Mouse (Mus musculus) CH12.LX (cell line): ENCODE results near the gene Mroh8. TPM values are rescaled to one million over a fixed set of nuclear protein-coding genes. Genes with fewer than 3 reads are reported as not detected.

Source experiments
- DNase-seq: peaks from one replicate; pipeline ENCODE4 v3.0.0-alpha.2; 2013; ENCODE audit errors: extremely low read depth
- H3K27ac ChIP-seq: 2 replicates; pipeline ENCODE4 v1.5.1; 2012; ENCODE audit warnings: low read depth, mild to moderate bottlenecking, control low read depth, moderate library complexity; ENCODE audit not compliant: insufficient read depth
- H3K27me3 ChIP-seq: replicated peaks from 2 replicates; pipeline ENCODE3; 2012; ENCODE audit warnings: inconsistent platforms
- H3K36me3 ChIP-seq, 2 experiments: replicated peaks in 1 of 2; 2 replicates each; pipeline versions ENCODE3 to v1.6.1; 2012; ENCODE audit warnings: inconsistent platforms in 1 of 2, low read length in 1 of 2, mild to moderate bottlenecking in 1 of 2, mixed read lengths in 1 of 2, moderate library complexity in 1 of 2; ENCODE audit not compliant: control insufficient read depth in 1 of 2, insufficient read depth in 1 of 2
- H3K4me1 ChIP-seq, 2 experiments: 2 replicates each; pipeline ENCODE4 v1.6.1; 2012; ENCODE audit warnings: inconsistent platforms in 1 of 2, moderate library complexity in 1 of 2; ENCODE audit not compliant: insufficient read depth in 2 of 2, control insufficient read depth in 1 of 2
- H3K4me2 ChIP-seq: 2 replicates; pipeline ENCODE4 v1.6.1; 2012; ENCODE audit warnings: low read depth, mild to moderate bottlenecking, control low read depth; ENCODE audit not compliant: poor library complexity, insufficient read depth, severe bottlenecking
- H3K4me3 ChIP-seq, 3 experiments: fragments of 150-350 bp in 1 of 3; sonication (generic) in 1 of 3; replicated peaks in 1 of 3; 2 replicates each; pipeline versions ENCODE3 to v1.5.1; 2011 to 2012; ENCODE audit warnings: low read depth in 2 of 3, low read length in 2 of 3, mild to moderate bottlenecking in 2 of 3, moderate library complexity in 2 of 3, control low read depth in 1 of 3, improper control_type of control experiment in 1 of 3, inconsistent platforms in 1 of 3, mixed read lengths in 1 of 3; ENCODE audit not compliant: poor library complexity in 1 of 3
- H3K79me2 ChIP-seq: replicated peaks from 2 replicates; pipeline ENCODE4 v1.6.1; 2012; ENCODE audit warnings: mild to moderate bottlenecking, moderate library complexity; ENCODE audit not compliant: control insufficient read depth, poor library complexity, insufficient read depth, severe bottlenecking; ENCODE audit errors: extremely low read depth
- H3K9ac ChIP-seq: 2 replicates; pipeline ENCODE4 v1.6.1; 2012; ENCODE audit warnings: low read depth, mild to moderate bottlenecking, control low read depth, moderate library complexity; ENCODE audit not compliant: insufficient read depth
- H3K9me3 ChIP-seq: replicated peaks from 2 replicates; pipeline ENCODE3; 2012; ENCODE audit warnings: low read length, inconsistent platforms, mixed read lengths
- BHLHE40 ChIP-seq: IDR thresholded peaks from 2 replicates; pipeline ENCODE4 v1.6.1; 2011; ENCODE audit warnings: mild to moderate bottlenecking, low read depth, low read length, improper control_type of control experiment
- CTCF ChIP-seq, 2 experiments: IDR thresholded peaks in 1 of 2; conservative IDR thresholded peaks in 1 of 2; 2 replicates each; pipeline ENCODE4 v1.5.1; 2011 to 2012; ENCODE audit warnings: low read depth in 2 of 2, low read length in 2 of 2, improper control_type of control experiment in 1 of 2, inconsistent platforms in 1 of 2, mild to moderate bottlenecking in 1 of 2, moderate library complexity in 1 of 2
- ELF1 ChIP-seq: IDR thresholded peaks from 2 replicates; pipeline ENCODE4 v1.6.1; 2014; ENCODE audit warnings: low read depth, mild to moderate bottlenecking, inconsistent platforms, low read length, improper control_type of control experiment
- GABPA ChIP-seq: IDR thresholded peaks from 2 replicates; pipeline ENCODE4 v1.6.1; 2012; ENCODE audit warnings: low read depth, low read length, improper control_type of control experiment, inconsistent platforms; ENCODE audit not compliant: insufficient replicate concordance
- IRF4 ChIP-seq: IDR thresholded peaks from 2 replicates; pipeline ENCODE4 v1.6.1; 2014; ENCODE audit warnings: low read depth, mild to moderate bottlenecking, inconsistent platforms, low read length, improper control_type of control experiment
- JUN ChIP-seq: IDR thresholded peaks from 2 replicates; pipeline ENCODE4 v1.6.1; 2011; ENCODE audit warnings: low read depth, mild to moderate bottlenecking, low read length, improper control_type of control experiment, moderate library complexity; ENCODE audit not compliant: insufficient read depth
- MAFK ChIP-seq: IDR thresholded peaks from 2 replicates; pipeline ENCODE4 v1.6.1; 2011; ENCODE audit warnings: low read length, improper control_type of control experiment; ENCODE audit not compliant: insufficient replicate concordance
- MAZ ChIP-seq: IDR thresholded peaks from 2 replicates; pipeline ENCODE4 v1.6.1; 2012; ENCODE audit warnings: low read depth, mild to moderate bottlenecking, inconsistent platforms, low read length, improper control_type of control experiment, moderate library complexity
- MXI1 ChIP-seq: IDR thresholded peaks from 2 replicates; pipeline ENCODE4 v1.6.1; 2011; ENCODE audit warnings: mild to moderate bottlenecking, low read depth, low read length, improper control_type of control experiment
- NRF1 ChIP-seq: IDR thresholded peaks from 2 replicates; pipeline ENCODE4 v1.6.1; 2014; ENCODE audit warnings: low read depth, mild to moderate bottlenecking, inconsistent platforms, low read length, improper control_type of control experiment, moderate library complexity
- POLR2A ChIP-seq: IDR thresholded peaks from 2 replicates; pipeline ENCODE4 v1.6.1; 2011; ENCODE audit warnings: low read depth, mild to moderate bottlenecking, improper control_type of control experiment, low read length
- RAD21 ChIP-seq: IDR thresholded peaks from 2 replicates; pipeline ENCODE4 v1.6.1; 2011; ENCODE audit warnings: low read depth, mild to moderate bottlenecking, low read length, improper control_type of control experiment, moderate library complexity
- RCOR1 ChIP-seq: conservative IDR thresholded peaks from 2 replicates; pipeline ENCODE4 v1.6.1; 2012; ENCODE audit warnings: low read depth, mild to moderate bottlenecking, inconsistent platforms, low read length, improper control_type of control experiment
- SMC3 ChIP-seq: IDR thresholded peaks from 2 replicates; pipeline ENCODE4 v1.6.1; 2011; ENCODE audit warnings: low read depth, low read length, improper control_type of control experiment
- TBP ChIP-seq: conservative IDR thresholded peaks from 2 replicates; pipeline ENCODE4 v1.6.1; 2011; ENCODE audit warnings: low read depth, low read length, improper control_type of control experiment
- UBTF ChIP-seq: IDR thresholded peaks from 2 replicates; pipeline ENCODE4 v1.6.1; 2012; ENCODE audit warnings: low read depth, mild to moderate bottlenecking, inconsistent platforms, low read length, improper control_type of control experiment, moderate library complexity
- USF1 ChIP-seq: IDR thresholded peaks from 2 replicates; pipeline ENCODE4 v1.6.1; 2014; ENCODE audit warnings: low read depth, mild to moderate bottlenecking, inconsistent platforms, low read length, improper control_type of control experiment
- USF2 ChIP-seq: conservative IDR thresholded peaks from 2 replicates; pipeline ENCODE4 v1.6.1; 2011; ENCODE audit warnings: low read depth, low read length, improper control_type of control experiment
- ZC3H11A ChIP-seq: IDR thresholded peaks from 2 replicates; pipeline ENCODE4 v1.6.1; 2012; ENCODE audit warnings: low read depth, mild to moderate bottlenecking, inconsistent platforms, low read length, improper control_type of control experiment
- ZKSCAN1 ChIP-seq: IDR thresholded peaks from 2 replicates; pipeline ENCODE4 v1.6.1; 2012; ENCODE audit warnings: low read depth, inconsistent platforms, low read length, improper control_type of control experiment, borderline replicate concordance
- ZMIZ1 ChIP-seq: IDR thresholded peaks from 2 replicates; pipeline ENCODE4 v1.6.1; 2012; ENCODE audit warnings: low read depth, mild to moderate bottlenecking, inconsistent platforms, low read length, improper control_type of control experiment
- dilution Hi-C: fragments of 300-500 bp; cut with MboI; formaldehyde crosslinking; loops from 2 replicates; pipeline ENCODE4 v1.14.3; 2020; ENCODE audit warnings: low sequenced_read_pairs; ENCODE audit not compliant: extremely low pct_unique_long_range_greater_than_20kb, extremely low pct_ligation_motif_present
- in situ Hi-C: fragments of 300-500 bp; cut with MboI; formaldehyde crosslinking; loops from 3 replicates; pipeline ENCODE4 v1.14.3; 2019; ENCODE audit warnings: low sequenced_read_pairs, low pct_ligation_motif_present, low pct_unique_long_range_greater_than_20kb, mixed read lengths
- polyA plus RNA-seq: library from polyadenylated mRNA; unstranded; fragments of >175 nt; gene quantifications from 2 replicates; pipeline ENCODE4 v1.2.1, GENCODE M21; 2012; ENCODE audit warnings: low read depth; ENCODE audit not compliant: insufficient read length
- total RNA-seq, 2 experiments: library from RNA; depleted of rRNA; stranded (reverse); fragments of 300-350 nt in 1 of 2; fragments of >200 nt in 1 of 2; gene quantifications; 2 replicates each; pipeline ENCODE4 v1.2.3; 2012 to 2014

Gene Mroh8
- total RNA-seq (2012; rRNA removed) (0.25 TPM in 2 replicates), total RNA-seq (2014; rRNA removed) (0.16 TPM in 1 of 2 replicates, not detected in the other), polyA plus RNA-seq (0.25 and 0.41 TPM in 2 replicates)

DNA sequence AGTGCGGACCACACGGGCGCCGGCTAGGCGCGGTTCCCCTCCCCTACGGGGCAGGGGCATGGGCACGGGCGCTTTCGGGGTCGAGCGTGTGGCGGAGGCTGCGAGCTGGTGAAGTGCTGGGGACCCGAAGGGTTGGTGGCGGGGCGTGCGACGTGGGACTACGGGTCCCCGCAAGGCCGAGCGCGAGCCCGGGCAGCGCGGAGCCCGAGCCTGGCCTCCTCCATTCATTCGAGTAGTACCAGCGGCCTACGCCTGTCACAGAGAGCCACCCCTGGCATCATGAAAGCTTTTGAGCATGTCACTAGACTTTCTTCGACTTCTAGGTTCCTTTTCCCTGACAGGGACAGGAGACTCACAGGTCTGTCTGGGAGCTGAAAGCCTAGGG, at the start of gene Mroh8:
Gene Mroh8, minus strand, starts transcription at position 134 of the 385 bp plus-strand sequence.
- H3K79me2 ChIP-seq = peaks cover 44% of the 10 kb centered on the region
- H3K9me3 ChIP-seq = no peaks in the 10 kb centered on the region
- peak within 1 kb of the TSS; percentile 96 to 100 (median 100) for H3K4me3 ChIP-seq
- H3K27ac ChIP-seq = peak within 1 kb of the TSS; percentile 64; the same call in 1 of the 2 replicates
- no peaks in the 10 kb centered on the region for H3K27me3 ChIP-seq
- peak; percentile 33 for DNase-seq
- TF ChIP-seq UBTF (0 out of 2 replicates have a peak, but pooled peaks have one; percentile 45), ZMIZ1 (peak; percentile 5; the same call in 1 of the 2 replicates), MAZ (no peak), MXI1 (0 out of 2 replicates have a peak, but pooled peaks have one; percentile 18)
- H3K9ac ChIP-seq = peak within 1 kb of the TSS; percentile 90
- H3K4me2 ChIP-seq = peak within 1 kb of the TSS; percentile 98
- in situ Hi-C loops = no loop called here
- peaks cover 20 to 33% of the 10 kb centered on the region in 2 experiments for H3K36me3 ChIP-seq
- dilution Hi-C loops = no loop called here
- H3K4me1 ChIP-seq = peaks cover 11 to 25% of the 10 kb centered on the region in 2 experiments

DNA sequence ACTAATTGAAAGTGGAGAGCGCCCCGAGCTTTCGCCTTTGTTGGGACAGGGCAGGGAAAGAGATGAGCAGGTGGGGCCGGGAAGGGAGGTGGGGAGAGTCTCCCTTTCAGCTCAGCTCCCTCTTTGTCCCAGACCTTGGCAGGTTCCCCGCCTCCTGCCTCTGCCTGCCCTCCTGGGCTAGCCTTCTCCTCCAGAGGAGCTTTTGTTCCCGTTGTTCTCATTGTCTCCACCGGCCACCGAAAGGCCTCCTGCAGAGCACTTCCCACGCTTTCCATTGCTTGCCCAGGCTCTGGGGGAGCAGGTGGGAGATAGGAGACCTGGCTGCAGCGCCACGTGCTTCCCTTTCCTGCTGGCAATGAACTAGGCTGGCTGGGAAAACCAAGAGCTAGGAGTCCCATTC, 49.2 kb upstream of the Mroh8 start:
- H3K27me3 ChIP-seq = no peaks in the 10 kb centered on the region
- no peaks in the 10 kb centered on the region for H3K9me3 ChIP-seq
- no peak for TF ChIP-seq ZKSCAN1
- TF ChIP-seq IRF4 = no peak
- no peak for TF ChIP-seq CTCF (conservative IDR thresholded peaks at IDR 0.05 in 1 of 2, IDR thresholded peaks at IDR 0.05 in 1 of 2; ENCODE audit: low read depth in 2 of 2, low read length in 2 of 2)
- no peak for TF ChIP-seq RCOR1
- TF ChIP-seq MAFK = no peak
- TF ChIP-seq NRF1 = no peak
- no peak for TF ChIP-seq TBP
- no peak for TF ChIP-seq USF2
- TF ChIP-seq GABPA = no peak
- TF ChIP-seq BHLHE40 = no peak
- no peak for TF ChIP-seq ZC3H11A
- no peak for TF ChIP-seq USF1
- no peak for TF ChIP-seq SMC3
- TF ChIP-seq JUN = no peak
- TF ChIP-seq MXI1 = no peak
- TF ChIP-seq ELF1 = no peak
- no peak for TF ChIP-seq POLR2A
- TF ChIP-seq RAD21 = no peak
- TF ChIP-seq, all 38 proteins: peak for 0
- in situ Hi-C loops = no loop called here
- dilution Hi-C loops = no loop called here
- H3K9ac ChIP-seq = no peak overlapping the region
- no peak overlapping the region for H3K4me3 ChIP-seq
- H3K79me2 ChIP-seq = no peaks in the 10 kb centered on the region
- H3K27ac ChIP-seq = no peak overlapping the region
- no peak for DNase-seq
- no peaks in the 10 kb centered on the region for H3K4me1 ChIP-seq
- H3K36me3 ChIP-seq = peaks cover 34 to 81% of the 10 kb centered on the region in 2 experiments
- H3K4me2 ChIP-seq = no peak overlapping the region
